Mouse (Mus musculus): ENCODE data around the gene Ctnna2.

Ctnna2 gene

GRCm38 (mm10) chr6:77811041-77811440, 168.5 kb downstream of the Ctnna2 start:
- DNase-seq, result no peak

- DNase-seq, result no peak
Measured at GRCm38 (mm10) chr6:77802604-77803003, 176.9 kb downstream of the Ctnna2 start.

GRCm38 (mm10) chr6:77783342-77783741, 196.2 kb downstream of the Ctnna2 start:
- no peak for DNase-seq

- no peak for DNase-seq
Measured at GRCm38 (mm10) chr6:77768357-77769103, 211.0 kb downstream of the Ctnna2 start.

GRCm38 (mm10) chr6:77758164-77758563, 221.3 kb downstream of the Ctnna2 start:
- no peak for DNase-seq

- no peak for DNase-seq
Measured at GRCm38 (mm10) chr6:77745426-77745825, 234.1 kb downstream of the Ctnna2 start.

- DNase-seq, result no peak
Measured at GRCm38 (mm10) chr6:77743651-77744050, 235.8 kb downstream of the Ctnna2 start.

- DNase-seq, result no peak
Measured at GRCm38 (mm10) chr6:77742988-77743387, 236.5 kb downstream of the Ctnna2 start.

- no peak for DNase-seq
Measured at GRCm38 (mm10) chr6:77738640-77739039, 240.9 kb downstream of the Ctnna2 start.

GRCm38 (mm10) chr6:77724952-77725299, 254.6 kb downstream of the Ctnna2 start:
- no peak for DNase-seq

- peak; percentile 0 for DNase-seq
Measured at GRCm38 (mm10) chr6:77724042-77724951, 255.2 kb downstream of the Ctnna2 start.

GRCm38 (mm10) chr6:77694093-77694492, 285.4 kb downstream of the Ctnna2 start:
- no peak for DNase-seq

GRCm38 (mm10) chr6:77687173-77687572, 292.3 kb downstream of the Ctnna2 start:
- no peak for DNase-seq

- DNase-seq, result peak; percentile 33
Measured at GRCm38 (mm10) chr6:77650127-77650526, 329.4 kb downstream of the Ctnna2 start.

- no peak for DNase-seq
Measured at GRCm38 (mm10) chr6:77644591-77644990, 334.9 kb downstream of the Ctnna2 start.

GRCm38 (mm10) chr6:77638784-77639183, 340.7 kb downstream of the Ctnna2 start:
- DNase-seq, result no peak

- DNase-seq, result peak; percentile 41
Measured at GRCm38 (mm10) chr6:77633997-77634396, 345.5 kb downstream of the Ctnna2 start.

GRCm38 (mm10) chr6:77628573-77629192, 350.8 kb downstream of the Ctnna2 start:
- peak; percentile 30 for DNase-seq

GRCm38 (mm10) chr6:77604642-77605392, 374.7 kb downstream of the Ctnna2 start:
- peak; percentile 39 for DNase-seq

- DNase-seq, result peak; percentile 48
Measured at GRCm38 (mm10) chr6:77603914-77604313, 375.6 kb downstream of the Ctnna2 start.

GRCm38 (mm10) chr6:77599244-77599643, 380.3 kb downstream of the Ctnna2 start:
- DNase-seq, result no peak

- DNase-seq, result peak; percentile 16
Measured at GRCm38 (mm10) chr6:77582568-77582967, 396.9 kb downstream of the Ctnna2 start.

GRCm38 (mm10) chr6:77580926-77581325, 398.6 kb downstream of the Ctnna2 start:
- no peak for DNase-seq
